Mouse (Mus musculus) regulatory T cell (primary cell): ENCODE measurements around the gene Spag4.
"Not testable (repeated sequence)": the region's sequence is repeated elsewhere in the genome, so short reads cannot be mapped to it uniquely, and the experiment has no call there.

ENCODE experiments used
- in situ Hi-C: fragments of 300-600 bp; cut with MboI, MseI; formaldehyde crosslinking; loops from one replicate; pipeline ENCODE4 v1.15.1; 2025; ENCODE audit warnings: high pct_unique_total_duplicates

Gene Spag4

GRCm38 (mm10) chr2:156110627-156111357, 45.8 kb downstream of the Spag4 start:
- in situ Hi-C loops: no loop called here

DNA sequence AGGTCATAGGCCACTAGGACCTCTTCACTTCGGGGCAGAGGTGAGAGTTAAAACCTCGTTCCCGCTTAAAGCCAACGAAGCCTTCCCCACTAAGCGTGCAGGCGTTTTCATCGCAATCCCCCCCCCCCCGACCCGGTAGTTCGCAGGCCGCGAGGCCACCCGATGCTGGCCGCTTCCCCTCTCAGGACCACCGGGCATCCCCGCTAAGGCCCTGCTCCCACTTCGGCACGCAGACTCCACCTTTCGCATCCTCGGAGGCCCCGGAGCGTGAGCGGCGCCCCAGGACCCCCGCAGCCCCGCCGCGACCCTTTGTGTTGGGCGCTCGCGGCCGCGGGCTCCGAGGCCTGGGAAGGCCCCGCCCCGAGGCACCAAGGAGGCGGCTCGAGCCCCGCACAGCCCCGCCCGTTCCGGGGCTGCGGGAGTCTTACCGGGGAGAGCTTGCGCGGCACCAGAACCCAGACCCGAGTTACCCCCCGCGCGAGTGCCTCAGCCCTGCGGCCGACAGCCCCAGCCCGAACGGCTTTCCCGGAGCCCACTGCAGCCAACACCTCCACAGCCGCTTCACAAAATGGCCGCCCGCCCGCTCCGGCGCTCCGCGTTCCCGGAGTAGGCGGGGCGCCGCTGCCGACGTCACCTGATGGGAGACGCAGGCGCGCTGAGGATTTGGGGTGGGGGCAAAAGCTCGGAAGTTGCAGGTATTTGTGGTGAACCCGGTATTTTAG, 46.5 kb downstream of the Spag4 start, which contains the start of the genes Cpne1 and Rbm12:
Cpne1 (minus strand) TSS at position 608 of the 722 bp plus-strand sequence.
Rbm12 (minus strand) TSS at position 621 of the 722 bp plus-strand sequence.
- in situ Hi-C loops: no loop called here

GRCm38 (mm10) chr2:156112080-156112423, 47.1 kb downstream of the Spag4 start:
- in situ Hi-C loops: not testable (repeated sequence)

DNA sequence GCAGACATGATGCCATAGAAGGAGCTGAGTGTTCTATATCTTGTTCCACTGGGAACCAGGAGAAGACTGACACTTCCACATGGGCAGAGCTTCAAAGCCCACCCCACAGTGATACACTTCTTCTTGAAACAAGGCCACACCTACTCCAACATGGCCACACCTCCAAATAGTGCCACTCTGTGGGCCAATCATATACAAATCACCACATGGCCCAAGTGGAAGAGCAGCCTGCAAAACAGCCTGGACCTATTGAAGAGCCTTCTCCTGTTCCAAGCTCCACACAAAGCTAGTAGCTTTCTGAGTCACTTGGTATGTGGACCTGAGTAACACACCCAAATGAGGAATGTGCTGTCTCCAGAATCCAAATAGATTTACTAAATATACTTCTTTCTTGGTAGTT, 54.6 kb downstream of the Spag4 start:
- in situ Hi-C loops: no loop called here
